Mouse (Mus musculus) bone marrow, adult 2 months (tissue): Measurements from ENCODE around the gene 9130023H24Rik. TPM values are rescaled to one million over a fixed set of nuclear protein-coding genes. Genes with fewer than 3 reads are reported as not detected.

Experiments used
- H3K27ac ChIP-seq: fragments of 200-500 bp; 2 replicates; pipeline ENCODE4 v1.5.1; 2012; ENCODE audit warnings: low read depth, mild to moderate bottlenecking, control low read depth, inconsistent platforms, low read length; ENCODE audit not compliant: control insufficient read depth, poor library complexity, insufficient read depth
- H3K4me1 ChIP-seq: fragments of 200-500 bp; 2 replicates; pipeline ENCODE4 v1.6.1; 2011; ENCODE audit warnings: low read length; ENCODE audit not compliant: control insufficient read depth, insufficient read depth
- H3K4me3 ChIP-seq: fragments of 200-500 bp; replicated peaks from 2 replicates; pipeline ENCODE3; 2011; ENCODE audit warnings: mild to moderate bottlenecking, low read depth, low read length, control low read depth; ENCODE audit not compliant: control insufficient read depth
- CTCF ChIP-seq: fragments of 200-500 bp; IDR thresholded peaks from 2 replicates; pipeline ENCODE4 v1.5.1; 2011; ENCODE audit warnings: low read length, control low read depth; ENCODE audit not compliant: control insufficient read depth, insufficient read depth
- POLR2A ChIP-seq: fragments of 200-500 bp; IDR thresholded peaks from 2 replicates; pipeline ENCODE4 v1.6.1; 2011; ENCODE audit warnings: low read depth, mild to moderate bottlenecking, control low read depth, low read length, borderline replicate concordance; ENCODE audit not compliant: control insufficient read depth
- WGBS: fragments of 180-500 bp; shearing (Covaris S2); methylation state at CpG from one replicate; pipeline ENCODE4 v1.1.7; 2018; 5-methylcytosine and 5-hydroxymethylcytosine counted together
- polyA plus RNA-seq: library from polyadenylated mRNA; stranded (reverse); fragments of >200 nt; gene quantifications from 2 replicates; pipeline ENCODE4 v1.2.4, GENCODE M21; 2011; ENCODE audit warnings: low replicate concordance; ENCODE audit not compliant: missing spikeins, insufficient read depth, insufficient read length

The 9130023H24Rik gene
- polyA plus RNA-seq, 1 experiment: 4.7 TPM

DNA sequence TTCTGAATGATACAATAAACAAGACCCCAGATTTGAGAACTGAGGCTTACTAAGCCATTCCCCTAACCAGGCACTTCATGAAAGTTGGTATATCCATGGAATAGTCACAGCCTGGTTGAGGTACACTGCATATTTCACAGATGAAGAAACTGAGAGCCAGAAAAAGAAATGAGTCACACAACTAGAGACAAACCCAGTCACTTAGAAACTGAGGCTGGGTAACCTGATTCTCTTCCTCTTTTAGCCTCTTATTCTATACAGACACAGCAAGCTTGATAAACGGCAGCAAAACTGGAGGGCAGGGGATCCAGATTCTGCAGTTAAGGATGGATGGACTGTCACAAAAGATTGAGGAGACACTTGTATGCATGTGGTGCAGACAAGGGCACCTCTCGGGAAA lies 3.0 kb downstream of the 9130023H24Rik start:
- no peak overlapping the region for H3K27ac ChIP-seq
- TF ChIP-seq POLR2A (no peak), CTCF (no peak)
- no peak overlapping the region for H3K4me3 ChIP-seq
- peaks cover 5% of the 10 kb centered on the region for H3K4me1 ChIP-seq
- 52% methylated on average over 2 of the region's 2 CpGs for WGBS

DNA sequence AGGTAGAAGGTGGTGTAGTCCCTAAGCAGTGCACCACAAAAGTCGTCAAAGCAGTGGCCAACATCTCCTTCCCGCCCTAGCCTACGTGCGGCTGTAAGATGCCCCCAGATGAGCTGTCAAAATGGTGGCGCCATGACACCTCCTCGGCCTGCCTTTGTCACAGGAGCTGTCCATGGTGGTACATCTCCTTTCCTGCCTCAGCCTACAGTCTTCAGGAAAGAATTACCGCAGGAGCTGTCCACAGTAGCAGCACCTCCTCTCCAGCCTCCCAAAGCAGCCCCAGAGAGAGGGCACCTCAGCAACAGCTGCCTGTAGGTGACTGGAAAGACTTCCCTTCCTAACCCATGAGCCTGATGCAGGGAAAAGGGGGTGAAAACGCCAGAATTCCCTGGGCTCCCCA lies 6.1 kb downstream of the 9130023H24Rik start:
- 51% methylated on average over 8 of the region's 8 CpGs for WGBS
- Histone ChIP-seq H3K4me3 (no peak overlapping the region), H3K4me1 (peaks cover 4% of the 10 kb centered on the region), H3K27ac (no peak overlapping the region)
- TF ChIP-seq CTCF (no peak), POLR2A (no peak)

GRCm38 (mm10) chr7:128220936-128221335 lies 16.9 kb downstream of the 9130023H24Rik start:
- Histone ChIP-seq H3K4me1 (no peaks in the 10 kb centered on the region), H3K27ac (no peak overlapping the region), H3K4me3 (no peak overlapping the region)
- TF ChIP-seq POLR2A (no peak), CTCF (no peak)
- WGBS: 84% methylated on average over 3 of the region's 3 CpGs

- Histone ChIP-seq H3K27ac (no peak overlapping the region), H3K4me1 (no peaks in the 10 kb centered on the region), H3K4me3 (no peak overlapping the region)
- no peak for TF ChIP-seq POLR2A
- TF ChIP-seq CTCF: no peak
- 54% methylated on average over 4 of the region's 4 CpGs for WGBS
These were observed 17.9 kb downstream of the 9130023H24Rik start for GRCm38 (mm10) chr7:128219952-128220351.

- Histone ChIP-seq H3K4me1 (peaks cover 3% of the 10 kb centered on the region), H3K27ac (no peak overlapping the region), H3K4me3 (no peak overlapping the region)
- no peak for TF ChIP-seq POLR2A
- no peak for TF ChIP-seq CTCF
- 56% methylated on average over 3 of the region's 3 CpGs for WGBS
These were observed 28.0 kb downstream of the 9130023H24Rik start for GRCm38 (mm10) chr7:128209826-128210225.

- Histone ChIP-seq H3K4me1 (peaks cover 4% of the 10 kb centered on the region), H3K27ac (no peak overlapping the region), H3K4me3 (no peak overlapping the region)
- TF ChIP-seq POLR2A (no peak), CTCF (peak; percentile 78)
- WGBS: 13% methylated on average over 4 of the region's 4 CpGs
These were observed 29.6 kb downstream of the 9130023H24Rik start for GRCm38 (mm10) chr7:128208187-128208586.

- TF ChIP-seq CTCF: no peak
- TF ChIP-seq POLR2A: no peak
- peak within 1 kb of the TSS; percentile 4 for H3K4me3 ChIP-seq
- peaks cover 4% of the 10 kb centered on the region for H3K4me1 ChIP-seq
- H3K27ac ChIP-seq: peak within 1 kb of the TSS; percentile 19; the same call in 1 of the 2 replicates
- WGBS: 73% methylated on average over 6 of the region's 6 CpGs
These were observed 31.7 kb downstream of the 9130023H24Rik start, which contains the start of gene Cox6a2 for GRCm38 (mm10) chr7:128206152-128206551. Gene Cox6a2 (minus strand): TSS chr7:128206387.

DNA sequence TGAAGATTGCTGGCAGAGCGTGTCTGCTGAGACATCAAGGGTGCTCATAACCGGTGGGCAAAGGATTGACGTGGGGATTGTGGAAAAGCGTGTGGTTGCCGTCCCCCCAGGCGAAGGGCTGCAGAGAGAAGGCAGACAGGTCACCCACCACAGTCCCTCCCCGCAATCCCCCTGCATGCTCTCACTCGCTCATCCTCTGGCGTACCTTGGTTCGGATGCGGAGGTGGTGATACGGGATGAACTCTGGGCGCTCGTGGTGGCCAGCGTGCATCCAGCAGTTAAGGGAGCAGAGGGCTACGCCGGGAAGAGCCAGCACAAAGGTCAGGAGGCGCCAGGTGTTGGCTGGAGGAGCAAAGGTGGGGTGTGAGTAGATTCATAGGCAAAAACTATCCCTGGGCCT lies 32.1 kb downstream of the 9130023H24Rik start:
- Histone ChIP-seq H3K4me1 (peaks cover 4% of the 10 kb centered on the region), H3K4me3 (peak overlapping the region; percentile 4), H3K27ac (peak overlapping the region; percentile 19; the same call in 1 of the 2 replicates)
- TF ChIP-seq POLR2A (no peak), CTCF (no peak)
- 89% methylated on average over 18 of the region's 18 CpGs for WGBS

- no peak overlapping the region for H3K27ac ChIP-seq
- peaks cover 4% of the 10 kb centered on the region for H3K4me1 ChIP-seq
- TF ChIP-seq POLR2A (no peak), CTCF (no peak)
- H3K4me3 ChIP-seq: no peak overlapping the region
- 84% methylated on average over 8 of the region's 8 CpGs for WGBS
These were observed 33.7 kb downstream of the 9130023H24Rik start for GRCm38 (mm10) chr7:128204179-128204578.
